Mouse (Mus musculus): ENCODE results near the gene Ctdspl.

GRCm38 (mm10) chr9:119086451-119086850 lies 160.2 kb downstream of the Ctdspl start:
- TF ChIP-seq POLR2A (IDR thresholded peaks at IDR 0.05; ENCODE audit: insufficient read length, low read depth) (no peak), SRF (IDR thresholded peaks at IDR 0.05; ENCODE audit: control insufficient read depth, insufficient read length, low read depth) (no peak), MYOD1 (IDR thresholded peaks at IDR 0.05; ENCODE audit: control insufficient read depth in 1 of 3, insufficient read length in 2 of 3, low read depth in 2 of 3) (no peak), MYOG (IDR thresholded peaks at IDR 0.05; ENCODE audit: control insufficient read depth in 1 of 3, insufficient read depth in 1 of 3, insufficient read length in 2 of 3, low read depth in 2 of 3) (no peak), TCF3 (IDR thresholded peaks at IDR 0.05; ENCODE audit: insufficient read length, low read depth) (no peak), POLR2AphosphoS2 (IDR thresholded peaks at IDR 0.05; ENCODE audit: insufficient read length, low read depth) (no peak), TCF12 (IDR thresholded peaks at IDR 0.05; ENCODE audit: insufficient read depth, poor library complexity, severe bottlenecking) (no peak), MAX (IDR thresholded peaks at IDR 0.05; ENCODE audit: low read depth) (no peak)

All from myocyte (in vitro differentiated cells).